Mouse (Mus musculus): ENCODE measurements at regions not wholly inside any gene's neighbourhood (a gene's known extent, or its start where the extent isn't known, plus 50 kb on each side); places are given as distances from the start of the nearest gene placed in this dataset.

DNA sequence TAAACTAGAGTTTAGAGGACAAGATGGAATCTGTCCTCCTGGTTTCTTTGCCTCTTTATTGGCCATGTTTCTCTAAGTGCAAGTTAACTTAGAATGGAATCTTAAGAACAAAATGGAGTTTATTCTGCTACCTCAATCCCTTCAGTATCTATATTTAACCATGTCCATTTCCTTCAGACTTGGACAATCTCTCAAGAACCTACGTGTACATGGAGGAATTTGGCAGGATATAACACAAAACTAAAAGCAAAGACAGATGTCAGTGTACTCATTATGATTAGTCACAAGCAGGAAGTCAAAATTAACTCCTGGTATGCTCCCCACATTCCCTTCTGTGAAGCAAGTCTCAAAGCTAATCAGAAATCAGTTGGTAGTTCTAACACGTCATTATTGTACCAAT, 164.3 kb upstream of the Col3a1 start:
- TF ChIP-seq CTCF (IDR thresholded peaks at IDR 0.05; ENCODE audit: extremely low read depth, insufficient read length, insufficient replicate concordance, low read depth, low read length) (no peak), POLR2A (IDR thresholded peaks at IDR 0.05; ENCODE audit: low read depth, low read length) (no peak)
